19 mouse cellular contexts compared by ENCODE assay signal in the genomic region with DNA sequence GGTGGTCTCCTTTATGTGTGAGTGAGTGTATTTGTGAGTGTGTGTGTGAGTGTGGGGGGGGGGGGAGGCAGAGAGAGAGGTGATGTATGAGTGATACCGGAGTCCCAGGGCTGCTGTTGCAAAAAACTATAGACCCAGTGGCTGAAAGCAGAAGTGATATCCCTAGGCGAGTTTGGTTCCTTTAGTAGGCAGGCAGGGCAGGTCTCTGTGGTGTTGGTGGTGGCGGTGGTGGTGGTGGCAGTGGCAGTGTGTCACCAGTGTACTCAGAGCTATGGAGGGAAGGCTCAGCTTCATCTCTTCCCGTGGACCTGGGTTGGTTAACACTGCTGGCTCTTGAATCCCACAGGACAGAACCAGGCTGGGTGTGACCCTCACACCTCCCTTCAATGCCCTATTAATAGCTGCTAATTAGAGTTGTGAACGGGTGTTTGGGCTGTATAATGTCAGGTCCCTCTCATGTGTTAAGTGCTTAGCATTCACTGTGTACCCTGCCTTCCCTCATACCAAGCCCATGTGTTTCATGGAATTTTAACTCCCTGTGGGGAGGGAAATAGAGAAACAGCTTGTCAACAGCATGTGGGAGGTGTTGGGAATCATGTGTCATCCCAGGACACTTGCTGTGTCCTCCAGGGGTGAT.
DNase-seq lines count a peak whose midpoint lies in the region; ATAC-seq and TF ChIP-seq lines count a peak whose summit lies in the region.
"Had no signal": no experiment of that assay in that cellular context is flagged by ENCODE, and none has a peak within 500 bp of the region (broad histone marks: within the 10 kb centered on the region; RNA-seq: fewer than 3 reads in every experiment).

No protein-coding gene starts in this region.

- no peak for TF ChIP-seq POLR2A in bone marrow, adult 2 months (IDR thresholded peaks at IDR 0.05; ENCODE audit: borderline replicate concordance, control insufficient read depth, low read depth, low read length)

- H3K27me3 ChIP-seq in forebrain, embryonic 15.5 days = no peaks in the 10 kb centered on the region
- no peaks in the 10 kb centered on the region for H3K27me3 ChIP-seq in forebrain, embryonic 13.5 days
- H3K27me3 ChIP-seq in heart, embryonic 13.5 days (replicated peaks) = no peaks in the 10 kb centered on the region
- H3K27me3 ChIP-seq: CH12.LX; limb, embryonic 13.5 days; neural tube, embryonic 13.5 days had no signal

- H3K36me3 ChIP-seq in forebrain, embryonic 15.5 days = 0 out of 2 replicates have a peak, but pooled peaks cover 7% of the 10 kb centered on the region
- H3K36me3 ChIP-seq in forebrain, embryonic 13.5 days (ENCODE audit: poor library complexity, severe bottlenecking) = peaks cover 30% of the 10 kb centered on the region
- H3K36me3 ChIP-seq in heart, embryonic 13.5 days = peaks cover 34% of the 10 kb centered on the region

- no peaks in the 10 kb centered on the region for H3K4me1 ChIP-seq in forebrain, embryonic 15.5 days
- 0 out of 2 replicates have a peak, but pooled peaks cover 2% of the 10 kb centered on the region for H3K4me1 ChIP-seq in forebrain, embryonic 13.5 days
- H3K4me1 ChIP-seq in heart, embryonic 13.5 days = peaks cover 44% of the 10 kb centered on the region
- H3K4me1 ChIP-seq in bone marrow, adult 2 months (ENCODE audit: control insufficient read depth, insufficient read depth, low read length) = peaks cover 11% of the 10 kb centered on the region

- no peak overlapping the region for H3K4me3 ChIP-seq in forebrain, embryonic 15.5 days
- H3K4me3 ChIP-seq in forebrain, embryonic 13.5 days = no peak overlapping the region
- H3K4me3 ChIP-seq in heart, embryonic 13.5 days = no peak overlapping the region
- no peak overlapping the region for H3K4me3 ChIP-seq in bone marrow, adult 2 months (replicated peaks; ENCODE audit: control insufficient read depth, low read depth, low read length)
- H3K4me3 ChIP-seq: limb, embryonic 13.5 days; neural tube, embryonic 13.5 days had no signal

- peak; percentile 18; the same call in 1 of the 2 replicates for ATAC-seq in forebrain, embryonic 15.5 days (replicated peaks)
- ATAC-seq in forebrain, embryonic 13.5 days = no peak
- no peak for ATAC-seq in heart, embryonic 13.5 days (ENCODE audit: extremely low read depth, insufficient number of reproducible peaks, low FRiP score, low TSS enrichment)
- ATAC-seq in megakaryocyte, adult 5-6 weeks (ENCODE audit: poor library complexity, severe bottlenecking) = peak; percentile 82
- ATAC-seq: forebrain, embryonic 14.5 days; hindbrain, embryonic 16.5 days; intestine, embryonic 16.5 days had no signal

- H3K4me2 ChIP-seq in forebrain, embryonic 15.5 days (replicated peaks) = no peak overlapping the region
- no peak overlapping the region for H3K4me2 ChIP-seq in forebrain, embryonic 13.5 days
- H3K4me2 ChIP-seq in heart, embryonic 13.5 days = no peak overlapping the region
- H3K4me2 ChIP-seq: limb, embryonic 13.5 days; neural tube, embryonic 13.5 days had no signal

- intact Hi-C loops in heart, postnatal 14 days (cut with DNase I) = no loop called here

- H3K27ac ChIP-seq in forebrain, embryonic 15.5 days (replicated peaks) = no peak overlapping the region
- no peak overlapping the region for H3K27ac ChIP-seq in forebrain, embryonic 13.5 days
- peak overlapping the region; percentile 74 for H3K27ac ChIP-seq in heart, embryonic 13.5 days (replicated peaks)
- peak overlapping the region; percentile 32; the same call in 1 of the 2 replicates for H3K27ac ChIP-seq in bone marrow, adult 2 months (ENCODE audit: control insufficient read depth, insufficient read depth, low read depth, low read length, poor library complexity)
- H3K27ac ChIP-seq: limb, embryonic 13.5 days; liver, embryonic 14.5 days; neural tube, embryonic 13.5 days had no signal

- no peaks in the 10 kb centered on the region for H3K9me3 ChIP-seq in forebrain, embryonic 15.5 days
- no peaks in the 10 kb centered on the region for H3K9me3 ChIP-seq in forebrain, embryonic 13.5 days (replicated peaks)
- no peaks in the 10 kb centered on the region for H3K9me3 ChIP-seq in heart, embryonic 13.5 days
- H3K9me3 ChIP-seq: limb, embryonic 13.5 days; neural tube, embryonic 13.5 days had no signal

- no peak for DNase-seq in heart, postnatal 14 days
- no peak for DNase-seq in frontal cortex, postnatal 25 days (ENCODE audit: low spot score in 2 of 2)
- DNase-seq: adrenal gland, postnatal 14 days; cerebellum, adult 18-20 months; cerebellum, postnatal 25 days; midbrain, embryonic 14.5 days; thymus, postnatal 14 days had no signal

- TF ChIP-seq CTCF in bone marrow, adult 2 months (IDR thresholded peaks at IDR 0.05; ENCODE audit: control insufficient read depth, insufficient read depth, low read length) = no peak

- 52% methylated on average over 5 of the region's 5 CpGs for WGBS in forebrain, embryonic 15.5 days
- WGBS in forebrain, embryonic 13.5 days = 61% methylated on average over 5 of the region's 5 CpGs
- 49% methylated on average over 5 of the region's 5 CpGs for WGBS in heart, embryonic 13.5 days
- 12% methylated on average over 5 of the region's 5 CpGs for WGBS in bone marrow, adult 2 months

- H3K9ac ChIP-seq in forebrain, embryonic 15.5 days (replicated peaks) = no peak overlapping the region
- no peak overlapping the region for H3K9ac ChIP-seq in forebrain, embryonic 13.5 days
- peak overlapping the region; percentile 37; the same call in 1 of the 2 replicates for H3K9ac ChIP-seq in heart, embryonic 13.5 days
- H3K9ac ChIP-seq: limb, embryonic 13.5 days; liver, embryonic 14.5 days; neural tube, embryonic 13.5 days had no signal

Comparison
In these comparisons a context has a peak if more than half of its experiments do, and no peak if none do; other contexts are left out.
1. ATAC-seq: peak in forebrain, embryonic 15.5 days (single experiment) and megakaryocyte, adult 5-6 weeks (single experiment); none in forebrain, embryonic 13.5 days (single experiment) and heart, embryonic 13.5 days (single experiment).
2. H3K27ac ChIP-seq: peak in heart, embryonic 13.5 days (single experiment) and bone marrow, adult 2 months (single experiment); none in forebrain, embryonic 15.5 days (single experiment) and forebrain, embryonic 13.5 days (single experiment).